Mouse (Mus musculus) hindlimb bud, embryonic 11.5 days (tissue): ENCODE data around the gene Rfc4.
"Not testable (repeated sequence)": the region's sequence is repeated elsewhere in the genome, so short reads cannot be mapped to it uniquely, and the experiment has no call there.

Source experiments
- DNase-seq: peaks from one replicate; pipeline ENCODE4 v3.0.0-alpha.2; 2012; ENCODE audit warnings: low read depth, low spot score; ENCODE audit errors: extremely low spot score

Rfc4 gene

DNA sequence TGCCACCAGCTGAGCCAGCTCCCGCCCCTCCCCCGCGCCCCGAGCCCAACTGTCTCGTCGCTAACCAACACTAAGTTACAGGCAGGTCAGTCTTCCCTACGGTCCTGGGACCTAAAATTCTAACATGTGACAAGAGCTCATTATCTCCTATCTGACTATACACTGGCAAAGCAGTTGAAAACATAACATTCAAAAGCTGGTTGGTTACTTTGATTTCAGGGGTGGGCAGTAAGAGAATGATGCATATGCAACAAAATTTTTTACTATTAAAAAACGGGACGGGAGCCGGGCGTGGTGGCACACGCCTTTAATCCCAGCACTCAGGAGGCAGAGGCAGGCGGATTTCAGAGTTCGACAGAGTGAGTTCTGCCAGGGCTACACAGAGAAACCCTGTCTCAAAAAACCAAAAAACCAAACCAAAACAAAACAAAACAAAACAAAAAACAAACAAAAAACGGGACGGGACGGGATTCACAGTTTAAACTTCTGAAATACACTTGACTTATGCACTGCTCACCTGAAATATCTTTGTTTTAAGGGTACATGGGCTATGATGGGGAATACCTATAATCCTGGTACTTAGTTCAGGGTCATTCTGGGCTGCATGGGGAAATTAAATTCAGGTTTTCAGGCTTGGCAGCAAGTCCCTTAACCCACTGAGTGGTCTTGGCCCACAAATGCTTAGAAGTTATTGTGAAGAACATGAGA, 24.3 kb downstream of the Rfc4 start:
- DNase-seq: no peak

DNA sequence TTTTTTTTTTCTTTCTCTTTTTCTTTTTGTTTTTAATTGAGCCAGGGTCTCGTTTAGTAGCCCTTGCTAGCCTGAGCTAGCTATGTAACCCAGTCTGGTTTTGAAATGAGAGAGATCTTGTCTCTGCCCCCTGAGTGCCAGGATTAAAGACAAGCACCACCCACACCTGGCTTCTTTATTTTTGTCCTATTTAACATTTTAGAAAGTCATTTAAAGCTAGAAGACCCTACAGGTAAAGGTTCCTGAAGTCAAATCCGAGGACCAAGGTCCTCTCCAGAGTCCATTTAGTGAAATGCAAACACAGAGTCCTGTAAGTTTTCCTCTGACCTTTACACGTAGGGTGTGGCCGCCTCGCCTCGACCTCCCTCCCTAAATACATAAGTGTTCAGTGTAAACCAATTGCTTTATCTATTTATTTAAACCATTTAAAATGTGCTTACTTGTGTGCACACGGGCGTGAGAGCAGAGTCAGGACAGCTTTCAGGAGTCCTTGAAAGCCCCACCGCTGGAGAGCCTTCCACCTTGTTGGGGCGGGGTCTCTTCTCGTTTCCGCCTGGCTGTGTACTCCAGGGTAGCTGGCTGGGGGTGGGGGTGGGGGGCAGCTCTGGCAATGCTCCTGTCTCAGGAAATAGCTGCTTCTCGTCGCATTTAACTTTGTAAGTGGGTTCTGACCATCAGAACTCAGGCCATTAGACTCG, 25.0 kb downstream of the Rfc4 start:
- no peak for DNase-seq

DNA sequence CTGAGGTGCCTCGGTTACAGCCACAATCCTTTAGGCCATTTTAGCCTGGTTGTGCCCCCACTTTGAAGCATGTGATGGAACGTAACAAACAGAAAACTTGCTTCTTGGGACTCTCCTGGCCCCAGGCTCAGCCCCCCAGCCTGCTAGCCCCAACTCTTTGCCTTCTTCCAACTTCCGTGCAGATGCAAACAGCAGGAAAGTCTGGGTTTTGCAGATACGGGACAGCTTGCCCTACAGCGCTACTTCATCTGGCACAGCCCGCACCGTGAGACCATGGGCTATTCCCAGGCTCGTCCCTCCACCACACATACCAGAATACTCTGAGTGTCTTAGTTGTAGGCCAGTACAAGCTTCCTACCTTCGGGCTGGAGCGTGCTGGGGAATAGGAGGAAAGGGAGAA, 26.9 kb downstream of the Rfc4 start:
- DNase-seq: no peak

DNA sequence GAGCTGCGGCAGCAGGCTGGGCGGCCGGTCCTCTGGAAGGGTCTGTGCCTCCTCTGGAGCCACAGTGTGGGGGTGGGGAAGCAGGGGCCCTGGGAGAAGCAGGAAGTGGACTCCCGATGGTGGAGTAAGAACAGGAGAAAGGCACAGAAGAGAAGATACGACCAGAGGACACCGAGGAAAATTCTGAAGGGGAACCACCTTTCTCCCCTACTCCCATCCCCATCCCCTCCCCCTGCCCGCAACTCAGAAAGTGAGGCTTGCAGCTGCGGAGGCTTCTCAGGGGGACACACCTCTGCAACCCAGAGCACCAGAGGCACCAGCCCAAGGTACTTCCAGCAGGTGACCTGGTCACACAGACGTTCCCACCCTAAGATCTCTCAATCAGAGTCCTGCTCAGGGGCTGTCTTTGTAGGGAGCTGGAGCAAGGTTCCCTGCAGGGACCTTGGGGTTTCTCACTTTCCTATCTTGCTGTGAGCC, 27.4 kb downstream of the Rfc4 start:
- no peak for DNase-seq

DNA sequence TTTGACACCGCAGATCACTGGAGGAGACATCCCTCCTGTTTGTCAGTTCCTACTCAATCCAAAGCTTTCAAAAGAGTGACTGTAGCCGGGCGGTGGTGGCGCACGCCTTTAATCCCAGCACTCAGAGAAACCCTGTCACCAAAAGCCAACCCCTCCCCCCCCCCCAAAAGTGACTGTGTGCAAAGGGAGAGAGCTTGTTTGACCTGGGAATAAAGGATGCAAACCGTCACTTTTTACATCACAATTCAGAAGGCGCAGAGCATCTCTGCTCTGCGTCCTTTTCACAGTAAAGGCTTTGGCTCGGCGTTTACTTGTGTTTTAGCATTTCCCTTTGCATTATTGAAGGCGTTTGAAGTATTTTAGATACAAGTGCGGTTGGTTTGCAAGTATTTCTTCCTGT, 27.9 kb downstream of the Rfc4 start:
- no peak for DNase-seq

DNA sequence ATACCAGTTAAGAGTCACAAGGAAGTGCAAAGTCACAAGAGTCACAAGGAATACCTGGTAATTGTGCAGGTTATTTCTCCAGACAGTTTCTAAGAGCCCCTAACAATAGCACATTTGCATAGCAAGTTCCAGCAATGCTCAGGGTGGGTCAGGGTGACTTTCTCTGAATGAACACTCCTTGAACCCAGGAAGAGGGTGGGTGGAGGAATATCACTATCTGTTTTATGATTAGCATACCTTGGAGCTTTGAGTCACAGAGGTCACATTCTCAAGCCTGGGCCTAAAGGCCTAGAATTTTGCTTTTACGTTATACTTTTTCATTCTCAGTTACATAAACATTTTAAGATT, 29.5 kb downstream of the Rfc4 start:
- not testable (repeated sequence) for DNase-seq

DNA sequence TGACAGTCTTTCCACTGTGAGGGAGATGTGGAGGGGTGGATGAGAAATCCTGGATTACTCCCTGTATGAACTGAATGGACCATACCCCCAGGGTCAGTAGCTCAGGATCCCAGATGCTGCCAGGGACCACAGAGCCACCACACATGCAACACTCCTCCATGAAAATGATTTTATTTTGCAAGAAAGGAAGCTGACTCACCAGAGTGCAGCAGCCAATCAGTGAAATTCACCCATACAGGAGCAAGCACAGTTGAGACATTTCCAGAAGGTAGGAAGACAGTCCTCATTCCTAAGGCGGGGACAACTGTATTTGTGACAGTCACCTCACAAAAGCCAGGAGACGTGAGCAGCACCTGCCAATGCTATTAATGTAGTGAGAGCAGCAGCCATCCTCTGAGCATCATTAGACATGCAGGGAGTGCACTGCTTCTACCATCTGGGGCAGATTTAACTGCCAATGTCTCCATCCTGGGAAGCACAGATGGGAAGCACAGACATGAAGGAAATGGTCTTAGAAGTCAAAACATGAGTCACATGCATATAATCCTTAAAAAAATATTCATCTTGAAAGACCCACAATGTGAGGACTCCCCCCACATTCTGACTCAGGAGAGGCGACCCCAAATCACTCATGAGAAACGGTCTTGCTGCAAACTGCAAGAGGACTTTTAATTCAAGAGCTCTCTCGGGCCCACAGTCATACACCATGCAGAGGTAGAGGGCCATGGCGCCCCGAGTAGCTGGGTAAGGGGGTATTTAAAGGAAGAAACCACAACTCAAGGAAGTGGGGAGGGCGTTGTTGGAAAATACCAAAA, 30.0 kb downstream of the Rfc4 start:
- not testable (repeated sequence) for DNase-seq

DNA sequence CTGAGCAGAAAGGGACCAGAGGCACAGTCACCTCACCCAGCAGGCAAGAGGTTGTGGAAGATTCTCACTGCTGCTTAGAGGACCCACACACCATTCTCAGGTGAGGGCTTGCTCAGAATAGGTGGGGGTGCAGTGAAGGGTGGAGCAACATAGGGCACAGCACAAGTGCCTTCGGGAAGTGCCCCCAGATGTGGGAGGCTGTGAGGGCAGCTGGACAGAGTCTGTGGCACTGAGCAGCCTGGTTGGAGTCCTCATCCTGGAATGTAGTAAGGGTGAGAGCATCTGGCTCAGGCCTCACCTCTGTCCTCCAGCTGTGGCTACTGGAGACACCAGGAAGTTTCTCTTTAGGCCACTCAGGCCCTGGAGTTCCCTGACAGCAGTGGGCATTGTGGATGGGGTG, 30.7 kb downstream of the Rfc4 start:
- DNase-seq: not testable (repeated sequence)

DNA sequence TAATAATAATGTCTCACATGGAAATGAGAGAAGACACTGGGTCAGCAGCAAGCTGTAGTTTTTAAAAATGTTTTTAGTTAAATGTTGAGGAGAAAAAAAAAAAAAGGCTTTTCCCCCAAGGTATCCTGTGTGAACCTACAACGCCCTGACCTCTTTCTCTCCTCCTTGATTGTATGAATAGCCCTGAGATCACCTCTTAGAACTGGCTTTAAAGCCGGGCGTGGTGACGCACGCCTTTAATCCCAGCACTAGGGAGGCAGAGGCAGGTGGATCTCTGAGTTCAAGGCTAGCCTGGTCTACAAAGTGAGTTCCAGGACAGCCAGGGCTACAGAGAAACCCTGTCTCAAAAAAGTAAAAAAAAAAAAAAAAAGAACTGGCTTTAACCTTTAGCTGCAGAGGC, 32.0 kb downstream of the Rfc4 start:
- DNase-seq: not testable (repeated sequence)

DNA sequence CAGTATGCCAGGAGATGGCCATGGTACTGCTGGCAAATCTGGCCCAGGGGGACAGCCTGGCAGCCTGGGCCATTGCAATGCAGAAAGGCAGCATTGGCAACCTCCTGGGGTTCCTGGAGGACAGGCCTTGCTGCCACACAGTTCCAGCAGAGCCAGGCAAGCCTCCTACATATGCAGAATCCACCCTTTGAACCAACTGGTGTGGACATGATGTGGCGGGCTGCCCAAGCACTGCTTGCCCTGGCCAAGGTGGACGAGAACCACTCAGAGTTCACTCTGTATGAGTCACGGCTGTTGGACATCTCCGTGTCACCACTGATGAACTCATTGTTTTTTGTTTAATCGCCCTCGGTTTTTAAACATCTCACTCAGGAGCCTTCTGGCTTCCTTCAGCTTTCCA, 33.4 kb downstream of the Rfc4 start:
- DNase-seq: no peak

DNA sequence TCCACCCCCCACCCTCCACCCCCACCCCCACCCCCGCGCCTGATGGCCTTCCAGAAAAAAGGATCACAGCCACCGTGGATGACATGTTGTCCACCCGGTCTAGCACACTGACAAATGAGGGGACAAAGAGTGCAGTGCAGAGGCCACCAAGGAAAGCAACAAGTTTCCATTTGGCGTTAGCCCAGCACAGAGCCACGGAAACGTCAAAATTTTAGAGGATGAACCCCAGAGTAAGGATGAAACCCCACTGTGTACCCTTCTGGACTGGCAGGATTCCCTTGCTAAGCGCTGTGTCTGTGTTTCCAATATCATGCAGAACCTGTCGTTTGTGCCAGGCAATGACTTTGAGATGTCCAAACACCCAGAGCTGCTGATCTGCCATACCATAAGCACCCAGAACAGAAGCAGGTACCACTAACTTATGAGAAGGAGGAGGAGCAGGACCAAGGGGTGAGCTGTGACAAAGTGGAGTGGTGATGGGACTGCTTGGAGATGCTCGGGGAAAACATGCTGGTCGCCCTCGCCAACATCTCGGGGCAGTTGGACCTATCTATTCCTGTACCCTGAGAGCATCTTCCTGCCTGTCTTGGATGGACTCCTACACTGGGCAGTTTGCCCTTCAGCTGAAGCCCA, 34.1 kb downstream of the Rfc4 start:
- DNase-seq: no peak

DNA sequence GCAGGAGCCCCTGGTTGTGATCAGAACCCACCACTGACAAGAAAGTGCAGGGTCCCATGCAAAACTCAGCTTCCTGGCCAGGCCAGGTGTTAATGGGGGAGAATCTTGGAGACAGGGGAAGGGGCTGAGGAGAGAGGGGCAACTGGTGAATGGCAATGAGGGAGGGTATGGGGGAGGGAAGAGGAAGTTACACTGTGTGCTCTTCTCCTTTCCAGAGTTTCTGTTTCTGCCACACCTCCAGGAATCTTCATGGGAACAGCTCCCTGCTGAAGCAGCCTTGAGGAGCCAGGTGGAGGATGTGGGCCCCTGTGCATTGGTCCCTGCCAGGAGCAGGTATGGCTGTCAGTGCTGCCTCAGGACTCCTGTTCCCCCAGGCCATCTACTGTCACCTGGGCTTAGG, 36.2 kb downstream of the Rfc4 start:
- DNase-seq: not testable (repeated sequence)

DNA sequence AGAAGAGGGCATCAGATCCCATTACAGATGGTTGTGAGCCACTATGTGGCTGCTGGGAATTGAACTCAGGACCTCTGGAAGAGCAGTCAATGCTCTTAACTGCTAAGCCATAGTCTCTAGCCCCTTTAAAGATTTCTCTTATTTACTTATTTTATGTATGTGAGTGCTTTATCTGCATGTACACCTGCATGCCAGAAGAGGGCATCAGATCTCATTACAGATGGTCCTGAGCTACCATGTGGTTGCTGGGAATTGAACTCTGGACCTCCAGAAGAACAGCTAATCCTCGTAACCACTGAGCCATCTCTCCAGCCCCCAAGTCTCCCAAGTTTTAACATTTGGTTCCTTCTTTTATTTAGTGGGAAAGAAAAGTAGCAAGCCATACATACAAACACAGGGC, 39.0 kb downstream of the Rfc4 start:
- DNase-seq: not testable (repeated sequence)

DNA sequence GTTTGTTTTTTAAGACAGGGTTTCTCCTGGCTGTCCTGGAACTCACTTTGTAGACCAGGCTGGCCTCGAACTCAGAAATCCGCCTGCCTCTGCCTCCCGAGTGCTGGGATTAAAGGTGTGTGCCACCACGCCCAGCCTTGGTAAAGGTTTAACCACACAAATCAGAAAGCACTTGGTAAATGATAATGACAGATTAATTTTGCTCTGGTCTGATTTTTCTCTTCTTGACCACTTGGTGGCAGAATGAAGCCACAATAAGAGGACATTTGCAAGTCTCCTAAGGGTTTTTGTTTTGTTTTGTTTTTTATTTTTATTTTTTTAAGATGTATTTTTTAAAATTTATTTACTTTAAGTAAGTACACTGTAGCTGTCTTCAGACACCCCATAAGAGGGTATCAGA, 39.8 kb downstream of the Rfc4 start:
- DNase-seq: not testable (repeated sequence)

DNA sequence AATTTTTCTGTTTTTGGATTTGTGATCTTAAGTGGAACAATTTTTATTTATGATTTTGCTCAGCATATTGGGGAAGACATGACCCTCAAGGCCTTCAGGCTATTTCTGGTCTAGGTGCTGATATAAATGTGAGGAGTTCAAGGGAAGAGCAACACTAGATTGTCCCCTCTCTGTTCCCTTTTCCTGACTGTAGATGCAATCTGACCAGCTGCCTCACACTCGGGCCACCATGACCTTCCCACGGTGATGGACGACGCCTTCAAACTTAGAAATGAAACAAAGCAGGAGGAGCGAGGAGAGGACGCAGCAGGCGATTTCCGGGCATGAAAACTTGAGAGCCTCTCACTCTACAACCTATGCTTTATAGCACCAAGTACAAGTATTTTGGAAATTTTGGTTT, 40.4 kb downstream of the Rfc4 start:
- DNase-seq: not testable (repeated sequence)

DNA sequence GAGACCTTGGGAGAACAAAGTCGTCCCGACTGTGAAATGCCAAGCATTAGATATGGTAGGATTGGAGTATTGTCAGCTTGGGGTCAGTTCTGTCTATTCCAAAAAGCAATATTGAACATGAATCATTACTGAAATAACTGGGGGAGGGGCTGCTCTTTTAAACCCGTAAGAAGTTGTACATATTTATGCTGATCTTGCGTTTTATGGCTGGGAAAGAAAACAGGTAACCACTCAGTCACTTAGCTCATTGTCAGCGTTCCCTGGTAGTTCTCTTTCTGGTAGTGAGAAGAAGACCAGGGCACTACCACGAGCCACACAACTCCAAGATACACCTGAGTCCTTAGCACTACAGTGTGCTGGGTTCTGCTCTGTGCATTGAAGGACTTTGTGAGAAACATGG, 50.0 kb downstream of the Rfc4 start:
- not testable (repeated sequence) for DNase-seq
